Mouse (Mus musculus): ENCODE results near the gene Klhl31. TPM values are rescaled to one million over a fixed set of nuclear protein-coding genes. Genes with fewer than 3 reads are reported as not detected.

Klhl31 gene
- total and polyA plus RNA-seq, 2 experiments from 2014 or later: 66.8 to 75.3 TPM

DNA sequence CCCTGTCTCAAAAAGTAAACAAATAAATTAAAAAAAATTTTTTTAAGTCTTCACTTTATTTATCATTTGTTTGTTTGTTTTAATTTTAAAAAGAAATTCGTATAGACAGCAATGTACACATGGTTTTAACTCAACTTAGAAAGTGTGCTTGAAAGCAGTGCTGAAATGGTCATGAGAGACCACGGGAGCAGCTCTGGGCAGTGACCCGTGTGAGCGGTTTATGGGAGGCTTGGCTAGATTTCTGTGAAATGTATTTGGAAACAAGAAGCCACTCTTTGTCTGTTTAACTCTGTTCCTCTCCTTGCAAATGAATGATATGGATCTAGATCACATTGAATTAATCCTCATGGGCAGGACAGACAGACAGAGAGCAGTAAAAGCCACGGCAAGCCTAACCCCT, 59.3 kb downstream of the Klhl31 start:
- 81% methylated on average over 5 of the region's 5 CpGs for WGBS

DNA sequence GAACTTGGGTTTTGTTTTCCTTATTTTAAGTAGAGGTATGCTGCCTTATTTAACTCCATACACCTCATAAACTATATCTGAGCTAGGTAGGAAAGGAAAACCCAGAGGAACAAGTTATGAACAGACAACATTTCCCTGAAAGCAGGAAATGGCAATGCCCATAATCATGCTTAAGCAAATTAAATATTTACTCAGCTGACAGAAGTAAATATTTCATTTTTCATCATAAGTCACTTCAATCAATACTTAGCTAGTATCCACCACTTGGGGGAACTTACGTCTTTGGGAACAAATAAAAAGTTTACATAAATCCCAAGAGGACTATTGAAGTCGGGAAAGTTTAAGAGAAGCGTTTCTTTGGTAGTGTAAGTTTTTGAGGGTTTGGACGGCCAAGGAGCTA, 67.2 kb downstream of the Klhl31 start:
- no peak overlapping the region for H3K27ac ChIP-seq (ENCODE audit: low read depth)

More for the DNA sequence above, 59.3 kb downstream of the Klhl31 start:
- Histone ChIP-seq H3K4me3 (ENCODE audit: low read depth, low read length) (no peak overlapping the region), H3K9me3 (replicated peaks; ENCODE audit: control insufficient read depth, low read length) (no peaks in the 10 kb centered on the region), H3K27ac (ENCODE audit: low read depth) (no peak overlapping the region), H3K4me1 (ENCODE audit: control insufficient read depth, insufficient read depth) (no peaks in the 10 kb centered on the region), H3K9ac (replicated peaks; ENCODE audit: low read depth, low read length) (no peak overlapping the region), H3K36me3 (replicated peaks; ENCODE audit: control insufficient read depth, insufficient read depth, low read length) (no peaks in the 10 kb centered on the region), H3K4me2 (ENCODE audit: low read depth, low read length) (no peak overlapping the region), H3K27me3 (ENCODE audit: control insufficient read depth, insufficient read depth, low read length) (no peaks in the 10 kb centered on the region)
- ATAC-seq (ENCODE audit: insufficient read depth, low read depth): no peak
- DNase-seq (ENCODE audit: low spot score): no peak
- no peak for TF ChIP-seq CTCF (IDR thresholded peaks at IDR 0.05; ENCODE audit: low read depth)
- no peak for TF ChIP-seq EP300 (IDR thresholded peaks at IDR 0.05; ENCODE audit: low read depth)

DNA sequence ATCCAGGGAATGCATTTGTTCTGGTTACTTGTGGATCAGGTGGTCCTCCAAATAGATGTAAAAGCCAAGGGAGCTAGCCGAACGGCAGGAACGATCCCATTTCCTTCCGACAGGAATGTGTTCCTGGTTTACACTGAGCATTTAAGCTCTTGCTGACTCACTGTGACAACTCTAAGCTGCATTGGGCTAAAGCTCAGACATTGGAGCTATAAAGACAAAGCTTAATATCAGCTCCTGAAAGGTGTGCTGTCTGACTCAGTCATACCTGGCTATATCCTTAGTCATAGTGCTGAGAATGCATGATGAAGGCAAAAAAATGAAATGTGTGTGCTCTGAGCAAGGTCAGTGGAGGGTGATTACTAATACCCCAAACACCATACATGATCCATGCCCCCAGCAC, 67.8 kb downstream of the Klhl31 start:
- Histone ChIP-seq H3K9me3 (replicated peaks; ENCODE audit: control insufficient read depth, low read length) (no peaks in the 10 kb centered on the region), H3K4me2 (ENCODE audit: low read depth, low read length) (no peak overlapping the region), H3K27me3 (ENCODE audit: control insufficient read depth, insufficient read depth, low read length) (no peaks in the 10 kb centered on the region), H3K9ac (replicated peaks; ENCODE audit: low read depth, low read length) (no peak overlapping the region), H3K36me3 (replicated peaks; ENCODE audit: control insufficient read depth, insufficient read depth, low read length) (no peaks in the 10 kb centered on the region), H3K27ac (ENCODE audit: low read depth) (no peak overlapping the region), H3K4me3 (ENCODE audit: low read depth, low read length) (no peak overlapping the region), H3K4me1 (ENCODE audit: control insufficient read depth, insufficient read depth) (no peaks in the 10 kb centered on the region)
- DNase-seq (ENCODE audit: low spot score) (no peak), ATAC-seq (ENCODE audit: insufficient read depth, low read depth) (no peak)
- TF ChIP-seq EP300 (IDR thresholded peaks at IDR 0.05; ENCODE audit: low read depth) (no peak), CTCF (IDR thresholded peaks at IDR 0.05; ENCODE audit: low read depth) (no peak)
- 73% methylated on average over 4 of the region's 4 CpGs for WGBS

More for the DNA sequence above, 67.2 kb downstream of the Klhl31 start:
- Histone ChIP-seq H3K27me3 (ENCODE audit: control insufficient read depth, insufficient read depth, low read length) (no peaks in the 10 kb centered on the region), H3K4me2 (ENCODE audit: low read depth, low read length) (no peak overlapping the region), H3K4me1 (ENCODE audit: control insufficient read depth, insufficient read depth) (no peaks in the 10 kb centered on the region), H3K4me3 (ENCODE audit: low read depth, low read length) (no peak overlapping the region), H3K9ac (replicated peaks; ENCODE audit: low read depth, low read length) (no peak overlapping the region), H3K36me3 (replicated peaks; ENCODE audit: control insufficient read depth, insufficient read depth, low read length) (no peaks in the 10 kb centered on the region), H3K9me3 (replicated peaks; ENCODE audit: control insufficient read depth, low read length) (no peaks in the 10 kb centered on the region)
- WGBS: 86% methylated on average over 4 of the region's 4 CpGs
- DNase-seq (ENCODE audit: low spot score) (no peak), ATAC-seq (ENCODE audit: insufficient read depth, low read depth) (no peak)
- no peak for TF ChIP-seq EP300 (IDR thresholded peaks at IDR 0.05; ENCODE audit: low read depth)
- TF ChIP-seq CTCF (IDR thresholded peaks at IDR 0.05; ENCODE audit: low read depth): no peak

DNA sequence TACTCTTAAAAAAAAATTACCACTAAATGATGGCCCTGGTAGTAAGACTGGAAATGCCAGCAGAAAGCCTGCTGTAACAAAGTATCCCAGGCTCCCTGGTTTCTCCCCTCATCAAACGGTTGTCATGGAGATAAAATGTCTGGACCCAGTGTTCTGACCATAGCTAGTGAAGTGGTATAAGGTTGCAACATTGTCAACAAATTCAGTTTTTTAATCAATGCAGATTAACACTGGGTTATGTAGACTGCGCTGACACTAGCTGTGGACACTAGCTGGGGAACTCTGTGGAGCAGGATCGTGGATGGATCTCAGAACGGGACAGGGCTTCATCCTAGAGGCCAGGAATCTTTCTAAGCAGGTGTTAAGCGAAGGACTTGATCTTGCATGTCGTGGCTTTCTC, 70.2 kb downstream of the Klhl31 start:
- TF ChIP-seq EP300 (IDR thresholded peaks at IDR 0.05; ENCODE audit: low read depth): no peak
- TF ChIP-seq CTCF (IDR thresholded peaks at IDR 0.05; ENCODE audit: low read depth): no peak
- no peaks in the 10 kb centered on the region for H3K4me1 ChIP-seq (ENCODE audit: control insufficient read depth, insufficient read depth)
- H3K27me3 ChIP-seq (ENCODE audit: control insufficient read depth, insufficient read depth, low read length): no peaks in the 10 kb centered on the region
- no peak for DNase-seq (ENCODE audit: low spot score)
- 69% methylated on average over 6 of the region's 6 CpGs for WGBS
- H3K4me3 ChIP-seq (ENCODE audit: low read depth, low read length): no peak overlapping the region
- no peak overlapping the region for H3K4me2 ChIP-seq (ENCODE audit: low read depth, low read length)
- H3K27ac ChIP-seq (ENCODE audit: low read depth): no peak overlapping the region
- ATAC-seq (ENCODE audit: insufficient read depth, low read depth): no peak
- H3K9ac ChIP-seq (replicated peaks; ENCODE audit: low read depth, low read length): no peak overlapping the region
- H3K9me3 ChIP-seq (replicated peaks; ENCODE audit: control insufficient read depth, low read length): no peaks in the 10 kb centered on the region
- no peaks in the 10 kb centered on the region for H3K36me3 ChIP-seq (replicated peaks; ENCODE audit: control insufficient read depth, insufficient read depth, low read length)

DNA sequence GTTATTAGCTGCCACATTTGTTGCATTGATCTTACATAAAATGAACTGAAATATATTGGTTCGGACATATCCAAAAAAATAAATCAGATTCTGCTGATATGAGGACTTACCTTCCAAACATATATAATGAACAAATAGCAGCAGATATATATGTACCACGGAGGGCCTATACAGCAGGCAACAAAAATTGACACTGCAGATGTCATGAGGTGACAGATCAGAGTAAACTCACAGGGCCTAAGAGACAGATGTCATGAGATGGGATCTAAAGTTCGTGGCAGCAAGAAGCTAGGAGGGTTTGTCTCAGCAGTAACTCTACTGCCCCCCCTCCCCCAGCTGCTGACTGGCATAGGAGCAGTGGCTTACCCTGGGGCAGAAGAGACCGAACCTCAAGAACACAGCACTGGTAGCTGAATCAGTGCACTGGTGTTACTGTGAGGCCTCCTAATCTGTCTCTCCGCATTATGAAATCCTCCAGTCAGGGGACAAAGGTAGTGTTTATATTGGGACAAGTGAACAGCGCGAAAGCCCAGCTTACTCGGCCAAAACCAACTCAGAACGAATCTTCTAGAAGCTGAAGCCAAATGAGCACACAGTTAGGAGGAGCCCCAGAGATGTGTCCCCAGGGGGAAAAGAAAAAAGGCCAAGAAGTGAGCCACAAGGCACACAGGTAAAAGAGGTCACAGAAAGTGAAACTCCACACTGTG, 71.3 kb downstream of the Klhl31 start:
- H3K27ac ChIP-seq (ENCODE audit: low read depth): no peak overlapping the region
- TF ChIP-seq CTCF (IDR thresholded peaks at IDR 0.05; ENCODE audit: low read depth) (no peak), EP300 (IDR thresholded peaks at IDR 0.05; ENCODE audit: low read depth) (no peak)
- ATAC-seq (ENCODE audit: insufficient read depth, low read depth): no peak

DNA sequence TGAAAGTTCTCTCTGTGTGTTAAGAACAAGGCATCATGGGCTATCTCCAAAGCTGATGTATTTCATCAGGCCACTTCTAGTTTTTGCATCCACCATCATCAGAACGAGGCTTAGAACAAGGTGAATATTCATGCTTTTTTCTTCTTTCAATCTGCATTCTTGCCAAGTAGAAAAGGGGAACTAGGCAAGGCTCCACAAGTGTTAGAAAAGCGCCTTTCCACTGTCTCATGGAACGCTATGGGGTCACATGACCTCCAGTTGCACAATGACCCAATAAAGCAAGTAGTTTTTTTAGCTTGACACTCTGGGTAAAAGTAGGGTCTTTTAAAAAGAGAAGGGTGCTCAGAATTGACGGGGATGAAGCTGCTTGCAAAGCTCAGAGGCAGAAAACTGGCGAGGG, 72.7 kb downstream of the Klhl31 start:
- no peak for DNase-seq (ENCODE audit: low spot score)
- Histone ChIP-seq H3K36me3 (replicated peaks; ENCODE audit: control insufficient read depth, insufficient read depth, low read length) (no peaks in the 10 kb centered on the region), H3K4me3 (ENCODE audit: low read depth, low read length) (no peak overlapping the region), H3K27me3 (ENCODE audit: control insufficient read depth, insufficient read depth, low read length) (no peaks in the 10 kb centered on the region), H3K4me1 (ENCODE audit: control insufficient read depth, insufficient read depth) (no peaks in the 10 kb centered on the region), H3K27ac (ENCODE audit: low read depth) (no peak overlapping the region), H3K9me3 (replicated peaks; ENCODE audit: control insufficient read depth, low read length) (no peaks in the 10 kb centered on the region), H3K4me2 (ENCODE audit: low read depth, low read length) (no peak overlapping the region), H3K9ac (replicated peaks; ENCODE audit: low read depth, low read length) (no peak overlapping the region)
- TF ChIP-seq CTCF (IDR thresholded peaks at IDR 0.05; ENCODE audit: low read depth) (no peak), EP300 (IDR thresholded peaks at IDR 0.05; ENCODE audit: low read depth) (no peak)
- ATAC-seq (ENCODE audit: insufficient read depth, low read depth): no peak
- WGBS: 69% methylated on average over 5 of the region's 5 CpGs

More for the DNA sequence above, 71.3 kb downstream of the Klhl31 start:
- H3K9me3 ChIP-seq (replicated peaks; ENCODE audit: control insufficient read depth, low read length): no peaks in the 10 kb centered on the region
- H3K4me2 ChIP-seq (ENCODE audit: low read depth, low read length): no peak overlapping the region
- no peaks in the 10 kb centered on the region for H3K36me3 ChIP-seq (replicated peaks; ENCODE audit: control insufficient read depth, insufficient read depth, low read length)
- no peak overlapping the region for H3K9ac ChIP-seq (replicated peaks; ENCODE audit: low read depth, low read length)
- H3K4me1 ChIP-seq (ENCODE audit: control insufficient read depth, insufficient read depth): no peaks in the 10 kb centered on the region
- WGBS: 75% methylated on average over 9 of the region's 9 CpGs
- no peaks in the 10 kb centered on the region for H3K27me3 ChIP-seq (ENCODE audit: control insufficient read depth, insufficient read depth, low read length)
- DNase-seq (ENCODE audit: low spot score): no peak
- no peak overlapping the region for H3K4me3 ChIP-seq (ENCODE audit: low read depth, low read length)

Other genes with a start within 250 kb of the Klhl31 start
- gene Lrrc1, start 91.6 kb upstream of the Klhl31 start, total RNA-seq (2014; rRNA removed; ENCODE audit: low replicate concordance): 43.8 and 70.3 TPM in 2 replicates
- 14.7 and 17.7 TPM in 2 replicates for gene Lrrc1, start 91.6 kb upstream of the Klhl31 start, polyA plus RNA-seq (2015; fragmentation: Nextera tagmentation; extraction: Ambion mirVana)
- 9.2 and 12.5 TPM in 2 replicates for gene Gclc, start 118.0 kb downstream of the Klhl31 start, total RNA-seq (2014; rRNA removed; ENCODE audit: low replicate concordance)
- 3.9 and 4.6 TPM in 2 replicates for gene Gclc, start 118.0 kb downstream of the Klhl31 start, polyA plus RNA-seq (2015; fragmentation: Nextera tagmentation; extraction: Ambion mirVana)

All from heart, postnatal 0 days (tissue).